Mouse (Mus musculus) embryonic facial prominence, embryonic 10.5 days (tissue): ENCODE data around the gene Bud23. TPM values are rescaled to one million over a fixed set of nuclear protein-coding genes. Genes with fewer than 3 reads are reported as not detected.

ENCODE experiments used
- DNase-seq: peaks from one replicate; pipeline ENCODE4 v3.0.0-alpha.2; 2017; ENCODE audit warnings: low spot score
- H3K27ac ChIP-seq: fragments of 300-500 bp; sonication (generic); replicated peaks from 2 replicates; pipeline ENCODE4 v1.5.1; 2016; ENCODE audit warnings: mild to moderate bottlenecking
- H3K27me3 ChIP-seq: fragments of 300-500 bp; sonication (generic); replicated peaks from 2 replicates; pipeline ENCODE4 v1.6.1; 2016; ENCODE audit warnings: low read depth, mild to moderate bottlenecking; ENCODE audit not compliant: poor library complexity, severe bottlenecking
- H3K36me3 ChIP-seq: fragments of 300-500 bp; sonication (generic); replicated peaks from 2 replicates; pipeline ENCODE4 v1.6.1; 2016; ENCODE audit warnings: mild to moderate bottlenecking, moderate library complexity
- H3K4me1 ChIP-seq: fragments of 300-500 bp; sonication (generic); 2 replicates; pipeline ENCODE4 v1.6.1; 2016
- H3K4me3 ChIP-seq: fragments of 300-500 bp; sonication (generic); 2 replicates; pipeline ENCODE4 v1.5.1; 2016; ENCODE audit warnings: mild to moderate bottlenecking, moderate library complexity
- H3K9me3 ChIP-seq: fragments of 300-500 bp; sonication (generic); 2 replicates; pipeline ENCODE4 v1.6.1; 2016; ENCODE audit warnings: mild to moderate bottlenecking
- WGBS: fragments of 180-500 bp; shearing (Covaris S2); methylation state at CpG from one replicate; pipeline ENCODE4 v1.1.7; 2016; 5-methylcytosine and 5-hydroxymethylcytosine counted together
- polyA plus RNA-seq: library from polyadenylated mRNA; unstranded; fragments of >200 nt; fragmentation: Nextera tagmentation; extraction: Ambion mirVana; gene quantifications from 2 replicates; pipeline ENCODE4 v1.2.1, GENCODE M21; 2016

The Bud23 gene
- polyA plus RNA-seq, 1 experiment from 2014 or later, result 190 TPM

DNA sequence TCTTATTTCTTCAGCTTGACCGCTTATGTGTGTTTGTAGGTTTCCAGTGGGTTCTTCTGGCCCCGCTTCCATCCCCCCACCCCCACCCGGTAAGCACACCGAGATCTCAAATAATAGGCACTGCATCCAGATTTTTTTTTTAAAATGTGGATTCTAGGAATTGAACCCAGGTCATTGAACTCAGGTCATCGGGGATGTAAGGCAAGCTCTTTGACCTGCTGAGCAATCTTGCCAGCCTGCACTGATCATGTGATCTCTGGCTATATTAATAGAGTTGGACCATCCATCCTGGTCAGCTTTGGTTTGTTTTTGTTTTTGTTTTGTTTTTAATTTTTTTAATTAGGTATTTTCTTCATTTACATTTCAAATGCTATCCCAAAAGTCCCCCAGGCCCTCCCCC, 32.2 kb downstream of the Bud23 start:
- no peak for DNase-seq
- Histone ChIP-seq H3K36me3 (peaks cover 25% of the 10 kb centered on the region), H3K27me3 (no peaks in the 10 kb centered on the region), H3K4me3 (no peak overlapping the region), H3K27ac (no peak overlapping the region), H3K9me3 (peaks cover 9% of the 10 kb centered on the region; the same call in 1 of the 2 replicates), H3K4me1 (peaks cover 13% of the 10 kb centered on the region)
- WGBS, result 91% methylated on average over 5 of the region's 5 CpGs

DNA sequence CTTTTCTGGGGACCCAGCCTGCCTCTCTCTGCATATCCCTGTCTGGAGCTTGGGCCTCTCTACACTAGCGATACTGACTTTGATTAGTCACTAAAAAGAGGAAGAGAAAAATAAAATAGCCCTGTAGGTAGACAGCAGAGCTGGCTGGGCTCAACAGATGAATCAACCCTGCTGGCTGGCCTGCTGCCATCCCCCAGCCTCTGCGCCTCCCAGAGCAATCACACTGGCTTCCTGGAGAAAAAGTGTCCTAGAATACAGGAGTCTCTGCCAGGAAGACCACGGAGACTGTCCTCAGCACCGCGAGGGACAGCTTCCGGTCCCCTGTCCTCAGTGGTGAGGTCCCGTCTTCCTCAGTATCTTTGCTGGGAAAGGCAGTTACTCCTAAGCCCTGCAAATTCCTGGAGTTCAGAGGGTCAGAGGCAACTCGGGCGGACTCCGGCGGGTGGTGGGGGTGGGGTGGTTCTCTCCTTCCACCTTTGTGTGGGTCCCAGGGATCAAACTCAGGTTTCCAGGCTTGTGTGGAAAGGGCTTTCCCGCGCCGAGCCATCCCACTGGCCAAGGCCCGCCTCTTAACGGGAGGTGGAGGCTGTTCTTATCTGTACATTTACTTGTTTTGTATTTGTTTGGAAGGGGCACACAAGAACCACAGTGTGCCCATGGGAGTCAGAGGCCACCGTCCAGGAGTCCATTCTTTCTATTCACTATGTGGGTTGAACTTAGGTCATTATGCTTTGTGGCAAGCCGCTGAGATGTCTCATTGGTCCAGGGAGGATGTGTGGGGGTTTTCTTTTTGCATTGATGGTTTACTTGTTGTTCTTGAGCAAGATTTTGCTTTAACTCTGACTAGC, 35.5 kb downstream of the Bud23 start:
- peaks cover 4% of the 10 kb centered on the region; the same call in 1 of the 2 replicates for H3K27me3 ChIP-seq
- 57% methylated on average over 18 of the region's 18 CpGs for WGBS
- H3K36me3 ChIP-seq, result peaks cover 13% of the 10 kb centered on the region; the same call in 1 of the 2 replicates
- H3K27ac ChIP-seq, result peak overlapping the region; percentile 36; the same call in 1 of the 2 replicates
- peak; percentile 25 for DNase-seq
- peak overlapping the region; percentile 23; the same call in 1 of the 2 replicates for H3K4me3 ChIP-seq
- H3K4me1 ChIP-seq, result peaks cover 37% of the 10 kb centered on the region
- peaks cover 2% of the 10 kb centered on the region; the same call in 1 of the 2 replicates for H3K9me3 ChIP-seq

DNA sequence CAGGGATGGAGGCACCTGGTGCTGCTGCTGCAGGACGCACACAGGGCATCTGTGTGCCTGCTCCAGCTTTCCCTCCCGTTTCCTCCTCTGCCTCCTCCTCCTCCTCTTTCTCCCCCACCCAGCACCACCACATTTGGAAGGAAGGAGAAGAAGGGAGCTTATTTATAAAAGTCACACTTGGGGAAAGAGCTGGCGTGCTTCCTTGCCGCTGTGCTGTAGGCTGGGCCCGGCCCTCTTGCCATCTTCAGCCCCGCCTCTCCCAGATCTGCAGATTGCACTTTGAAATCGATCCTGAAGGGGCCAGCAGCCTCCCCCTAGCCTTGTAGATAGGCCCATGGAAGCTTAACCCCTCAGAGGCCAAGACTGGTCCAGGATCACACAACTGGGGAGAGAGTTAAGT, 38.9 kb downstream of the Bud23 start:
- Histone ChIP-seq H3K4me3 (peak overlapping the region; percentile 19), H3K36me3 (peaks cover 5% of the 10 kb centered on the region; the same call in 1 of the 2 replicates), H3K27me3 (peaks cover 9% of the 10 kb centered on the region; the same call in 1 of the 2 replicates), H3K9me3 (no peaks in the 10 kb centered on the region), H3K27ac (peak overlapping the region; percentile 59; the same call in 1 of the 2 replicates), H3K4me1 (peaks cover 50% of the 10 kb centered on the region)
- DNase-seq, result peak; percentile 50
- 23% methylated on average over 7 of the region's 7 CpGs for WGBS

DNA sequence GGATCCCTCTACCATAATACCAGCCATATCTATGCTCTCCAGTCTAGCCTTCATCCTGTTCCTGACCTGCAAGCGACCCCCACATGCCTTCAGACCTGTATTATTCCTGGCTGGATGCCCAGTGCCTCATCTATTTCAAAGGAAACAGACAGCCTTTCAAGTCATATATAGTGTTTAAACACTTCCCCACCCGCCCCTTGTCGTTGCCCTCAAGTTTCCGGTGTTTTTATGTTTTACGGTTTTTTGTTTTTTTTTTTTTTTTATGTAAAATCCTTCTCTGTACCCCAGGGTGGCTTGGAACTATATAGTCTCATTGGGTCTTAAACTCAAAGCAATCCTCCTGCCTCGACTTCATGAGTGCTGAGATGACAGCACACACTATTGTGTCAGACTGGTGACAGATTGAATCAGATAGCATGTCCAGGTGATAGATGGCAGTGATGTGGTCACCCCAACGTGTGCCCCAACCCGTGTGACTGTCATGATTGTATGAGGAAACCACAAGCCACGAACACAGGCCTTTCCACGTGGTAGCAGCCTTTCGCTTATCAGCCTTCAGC, 40.0 kb downstream of the Bud23 start:
- Histone ChIP-seq H3K36me3 (peaks cover 3% of the 10 kb centered on the region; the same call in 1 of the 2 replicates), H3K4me1 (peaks cover 50% of the 10 kb centered on the region), H3K27me3 (peaks cover 9% of the 10 kb centered on the region; the same call in 1 of the 2 replicates), H3K27ac (no peak overlapping the region), H3K9me3 (no peaks in the 10 kb centered on the region), H3K4me3 (peak overlapping the region; percentile 85)
- WGBS, result 75% methylated on average over 11 of the region's 11 CpGs
- peak; percentile 41 for DNase-seq

DNA sequence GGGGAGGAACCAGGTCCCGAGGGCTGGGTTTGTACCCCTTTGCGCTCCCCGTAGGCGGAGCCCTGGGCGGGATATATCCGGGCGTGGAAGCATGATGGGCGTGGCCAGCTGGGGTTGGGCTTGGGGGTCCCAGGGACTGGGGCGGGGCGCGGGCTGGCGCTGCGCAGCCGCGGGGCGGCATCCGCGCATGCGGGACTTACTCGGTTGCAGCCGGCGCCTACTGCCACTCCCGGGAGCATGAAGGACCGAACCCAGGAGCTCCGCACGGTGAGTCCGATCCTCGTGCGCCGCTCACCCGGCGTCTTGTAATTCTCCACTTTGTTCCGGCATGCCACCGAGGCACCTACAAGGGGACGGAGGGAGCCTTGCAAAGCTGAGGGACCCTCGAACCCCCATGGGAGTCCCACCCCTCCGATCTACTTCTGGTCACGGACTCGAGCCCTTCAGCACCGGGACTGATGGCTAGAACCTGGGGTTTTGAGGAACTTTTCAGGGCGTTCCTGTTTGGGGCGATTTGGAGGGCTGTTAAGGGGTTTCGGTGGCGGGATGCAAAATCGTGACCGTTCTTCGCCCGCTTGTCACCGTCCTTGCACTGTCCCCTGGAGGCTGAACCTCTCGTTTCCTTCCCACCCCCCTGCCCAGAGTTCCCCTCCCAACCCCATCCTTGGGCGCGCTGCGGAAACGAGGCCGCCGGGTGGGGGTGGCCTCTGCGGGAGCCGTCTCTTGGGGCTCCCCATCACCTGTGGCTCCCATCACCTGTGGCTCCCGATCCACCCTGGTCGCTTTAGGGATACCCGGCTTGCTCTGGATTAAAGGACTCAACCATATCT, 41.2 kb downstream of the Bud23 start, which contains the start of gene Stx1a:
TSS of gene Stx1a (plus strand) at position 139 of the 830 bp plus-strand sequence.
- Histone ChIP-seq H3K27ac (peak within 1 kb of the TSS; percentile 87), H3K4me3 (peak within 1 kb of the TSS; percentile 85), H3K27me3 (peaks cover 9% of the 10 kb centered on the region; the same call in 1 of the 2 replicates), H3K36me3 (peaks cover 3% of the 10 kb centered on the region; the same call in 1 of the 2 replicates), H3K4me1 (peaks cover 39% of the 10 kb centered on the region), H3K9me3 (no peaks in the 10 kb centered on the region)
- WGBS, result under 1% methylated on average over 61 of the region's 61 CpGs
- peak; percentile 95 for DNase-seq

DNA sequence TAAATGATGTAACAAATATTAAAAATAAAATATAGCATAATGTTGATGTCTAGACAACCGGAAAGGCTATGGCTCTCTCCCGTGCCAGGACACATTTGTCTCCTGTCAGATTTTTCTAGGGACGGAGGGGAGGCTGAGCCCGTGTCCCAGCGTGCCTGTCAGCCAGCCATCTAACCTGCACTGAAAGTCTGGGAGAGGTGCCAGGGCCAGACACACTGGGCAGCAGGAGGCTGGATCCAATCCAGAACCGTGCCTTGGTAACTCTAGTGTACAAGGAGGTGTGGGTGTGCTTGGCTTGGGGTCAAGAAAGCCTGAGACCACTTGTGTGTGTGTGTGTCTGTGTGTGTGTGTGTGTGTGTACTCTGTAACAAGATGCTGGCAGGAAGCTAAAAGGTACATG, 42.9 kb downstream of the Bud23 start:
- H3K4me1 ChIP-seq, result peaks cover 36% of the 10 kb centered on the region
- H3K36me3 ChIP-seq, result no peaks in the 10 kb centered on the region
- H3K9me3 ChIP-seq, result no peaks in the 10 kb centered on the region
- WGBS, result 80% methylated on average over 6 of the region's 6 CpGs
- H3K27me3 ChIP-seq, result peaks cover 9% of the 10 kb centered on the region; the same call in 1 of the 2 replicates
- H3K4me3 ChIP-seq, result no peak overlapping the region
- H3K27ac ChIP-seq, result no peak overlapping the region
- no peak for DNase-seq

DNA sequence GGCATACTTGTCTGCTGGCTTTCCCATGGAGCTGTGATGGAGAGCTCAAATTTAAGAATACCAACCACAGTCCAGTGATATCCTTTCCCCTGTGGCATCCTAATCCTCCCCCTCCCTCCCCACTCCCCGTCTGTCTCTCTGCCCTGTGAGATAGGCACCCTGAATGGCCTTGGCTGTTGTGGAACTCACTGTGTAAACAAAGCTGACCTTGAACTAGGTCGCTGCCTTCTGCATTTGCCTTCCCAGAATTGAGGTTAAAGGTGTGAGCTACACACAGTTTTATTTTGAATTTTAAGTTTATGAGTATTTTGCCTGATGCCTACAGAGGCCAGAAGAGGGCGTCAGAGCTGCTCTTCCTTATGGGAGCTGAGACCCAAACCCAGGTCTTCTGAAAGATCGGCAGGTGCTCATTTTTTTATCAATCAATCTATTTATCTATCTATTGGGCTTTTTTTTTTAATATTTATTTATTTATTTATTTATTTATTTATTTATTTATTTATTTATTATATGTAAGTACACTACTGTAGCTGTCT, 48.5 kb downstream of the Bud23 start:
- DNase-seq, result no peak
- Histone ChIP-seq H3K36me3 (no peaks in the 10 kb centered on the region), H3K4me3 (no peak overlapping the region), H3K27ac (no peak overlapping the region), H3K27me3 (peaks cover 12% of the 10 kb centered on the region), H3K4me1 (peaks cover 19% of the 10 kb centered on the region), H3K9me3 (no peaks in the 10 kb centered on the region)
- WGBS, result 57% methylated on average over 4 of the region's 4 CpGs

DNA sequence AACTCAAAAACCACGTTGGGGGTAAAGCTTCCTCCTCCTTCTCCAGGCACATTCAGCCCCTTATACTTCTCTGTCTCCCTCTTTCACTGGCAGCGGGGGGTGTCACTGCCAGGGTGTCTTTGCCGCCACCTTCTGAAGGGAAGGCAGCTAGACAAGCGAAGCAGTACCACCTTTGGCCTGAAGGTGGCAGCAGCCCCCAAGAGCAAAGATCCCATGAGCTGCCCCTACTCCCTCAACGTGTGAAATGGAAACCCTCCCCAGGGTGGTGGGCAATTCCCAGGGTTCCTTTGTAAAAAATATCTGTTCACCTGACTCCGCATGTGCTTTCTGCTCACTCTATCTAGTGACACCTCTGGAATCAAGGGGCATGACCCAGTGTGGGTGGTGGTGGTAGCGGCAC, 49.3 kb downstream of the Bud23 start:
- no peak overlapping the region for H3K27ac ChIP-seq
- DNase-seq, result peak; percentile 83
- H3K27me3 ChIP-seq, result peaks cover 14% of the 10 kb centered on the region
- WGBS, result 14% methylated on average over 7 of the region's 7 CpGs
- H3K36me3 ChIP-seq, result no peaks in the 10 kb centered on the region
- no peaks in the 10 kb centered on the region for H3K9me3 ChIP-seq
- H3K4me1 ChIP-seq, result peaks cover 27% of the 10 kb centered on the region
- no peak overlapping the region for H3K4me3 ChIP-seq

DNA sequence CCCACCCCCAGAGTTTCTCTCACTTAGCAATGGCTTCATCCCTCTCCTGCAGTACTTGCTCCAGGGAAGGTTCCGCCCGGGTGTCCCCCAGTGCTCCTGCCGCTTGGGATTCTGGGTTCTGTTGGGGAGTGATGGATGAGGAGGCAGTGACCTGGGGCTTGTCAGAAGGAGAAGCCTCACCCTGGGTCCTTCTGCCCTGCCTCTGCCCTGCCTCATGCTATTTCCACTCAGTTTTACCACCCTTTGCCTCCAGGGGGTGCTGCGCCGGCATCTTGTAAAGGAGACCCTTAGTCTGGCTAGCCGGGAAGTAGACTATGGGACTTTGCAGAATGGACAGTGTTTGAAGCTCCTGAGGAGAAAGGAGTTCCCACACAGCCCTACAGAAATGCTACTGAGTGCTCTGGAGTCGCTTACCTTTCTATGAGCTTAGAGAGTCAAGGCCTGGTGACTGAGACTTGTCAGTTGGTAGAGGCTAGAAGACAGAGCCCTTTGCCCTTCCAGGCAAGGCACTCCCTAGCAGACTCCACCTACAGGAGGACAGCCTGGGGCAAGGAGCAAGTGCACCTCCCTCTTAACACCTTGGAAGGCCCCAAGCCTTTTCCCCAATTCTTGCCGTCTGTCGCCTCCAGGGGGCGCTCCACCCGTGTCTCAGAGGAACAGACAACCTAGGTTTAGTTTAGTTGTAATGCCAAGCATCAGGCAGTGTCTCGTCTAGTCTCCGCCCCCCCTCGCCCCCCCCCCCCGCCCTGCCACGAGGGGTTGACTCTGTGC, 51.9 kb downstream of the Bud23 start:
- Histone ChIP-seq H3K9me3 (no peaks in the 10 kb centered on the region), H3K4me3 (peak overlapping the region; percentile 45), H3K27ac (peak overlapping the region; percentile 70), H3K36me3 (no peaks in the 10 kb centered on the region), H3K4me1 (peaks cover 41% of the 10 kb centered on the region), H3K27me3 (peaks cover 14% of the 10 kb centered on the region)
- 5% methylated on average over 16 of the region's 16 CpGs for WGBS
- peak; percentile 82 for DNase-seq

DNA sequence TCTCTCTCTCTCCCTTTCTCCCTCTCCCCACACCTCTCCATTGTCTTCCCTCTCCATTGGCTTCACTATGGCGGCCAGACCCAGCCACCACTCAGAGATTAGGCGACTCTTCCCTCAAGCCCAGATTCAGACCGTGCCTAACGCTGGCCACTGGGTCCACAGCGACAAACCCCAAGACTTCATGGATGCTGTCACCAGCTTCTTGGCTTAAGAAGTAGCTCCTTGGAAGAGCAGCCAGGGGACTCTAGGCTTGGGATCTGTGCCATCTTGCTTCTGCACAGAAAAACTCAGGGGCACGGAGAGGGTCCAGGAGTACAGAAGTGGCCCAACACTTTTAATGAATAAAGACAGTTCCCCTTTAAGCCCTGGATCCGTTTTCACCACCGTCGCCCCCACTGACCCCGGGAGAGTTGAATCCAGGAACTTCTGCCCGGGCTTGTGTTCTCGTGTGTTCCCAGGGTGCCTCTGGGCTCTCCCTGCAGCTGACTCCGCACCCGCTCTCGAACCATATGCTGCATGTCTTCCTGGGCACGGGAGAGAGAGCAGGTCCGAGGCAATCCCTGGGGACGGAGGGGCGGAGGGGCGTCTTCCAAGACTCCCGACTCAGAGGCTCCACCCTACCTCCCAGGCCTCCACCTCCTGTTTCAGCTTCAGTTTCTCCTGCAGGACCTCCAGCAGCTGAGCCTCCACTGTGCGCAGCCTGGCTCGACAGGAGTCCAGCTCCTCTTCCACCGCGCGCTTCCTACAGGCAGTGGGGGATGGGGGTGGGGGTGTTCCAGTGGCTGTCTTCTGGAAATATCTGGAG, 52.7 kb downstream of the Bud23 start:
- H3K4me1 ChIP-seq, result peaks cover 43% of the 10 kb centered on the region
- DNase-seq, result peak; percentile 46
- WGBS, result 23% methylated on average over 26 of the region's 26 CpGs
- peak overlapping the region; percentile 45 for H3K4me3 ChIP-seq
- H3K9me3 ChIP-seq, result no peaks in the 10 kb centered on the region
- H3K36me3 ChIP-seq, result no peaks in the 10 kb centered on the region
- H3K27ac ChIP-seq, result peak overlapping the region; percentile 70
- H3K27me3 ChIP-seq, result peaks cover 14% of the 10 kb centered on the region
